Mouse (Mus musculus) heart, adult 2 months (tissue): ENCODE results near the gene Hhex. TPM values are rescaled to one million over a fixed set of nuclear protein-coding genes. Genes with fewer than 3 reads are reported as not detected.

Experiments
- DNase-seq, 2 experiments: peaks; one replicate each; pipeline ENCODE4 v3.0.0; 2021
- H3K27ac ChIP-seq: fragments of 200-600 bp; 2 replicates; pipeline ENCODE4 v1.8.1; 2022
- H3K27me3 ChIP-seq: fragments of 200-500 bp; 2 replicates; pipeline ENCODE4 v1.6.1; 2012; ENCODE audit warnings: mild to moderate bottlenecking, low read length, inconsistent platforms, mixed read lengths; ENCODE audit not compliant: control insufficient read depth, insufficient read depth
- H3K36me3 ChIP-seq: fragments of 200-500 bp; 2 replicates; pipeline ENCODE4 v1.6.1; 2012; ENCODE audit warnings: low read length, inconsistent platforms; ENCODE audit not compliant: control insufficient read depth, insufficient read depth
- H3K4me1 ChIP-seq: fragments of 200-500 bp; 2 replicates; pipeline ENCODE4 v1.6.1; 2011; ENCODE audit warnings: low read length; ENCODE audit not compliant: control insufficient read depth, insufficient read depth
- H3K4me3 ChIP-seq: fragments of 200-600 bp; 2 replicates; pipeline ENCODE4 v1.8.1; 2022
- H3K79me2 ChIP-seq: fragments of 200-500 bp; replicated peaks from 2 replicates; pipeline ENCODE4 v1.6.1; 2012; ENCODE audit warnings: mild to moderate bottlenecking, inconsistent platforms, low read length, moderate library complexity, mixed read lengths; ENCODE audit not compliant: control insufficient read depth, insufficient read depth
- H3K9ac ChIP-seq: fragments of 200-500 bp; 2 replicates; pipeline ENCODE4 v1.6.1; 2012; ENCODE audit warnings: low read depth, mild to moderate bottlenecking, control low read depth, inconsistent platforms, low read length, mixed read lengths
- CTCF ChIP-seq: fragments of 200-600 bp; IDR thresholded peaks from 2 replicates; pipeline ENCODE4 v1.8.1; 2022; ENCODE audit warnings: antibody characterized with exemption, mild to moderate bottlenecking, moderate library complexity
- EP300 ChIP-seq: fragments of 200-500 bp; IDR thresholded peaks from 2 replicates; pipeline ENCODE4 v1.6.1; 2011; ENCODE audit warnings: low read depth, low read length, control low read depth; ENCODE audit not compliant: insufficient read depth
- POLR2A ChIP-seq: fragments of 200-500 bp; IDR thresholded peaks from 2 replicates; pipeline ENCODE4 v1.6.1; 2011; ENCODE audit warnings: mild to moderate bottlenecking, low read depth, low read length, control low read depth; ENCODE audit not compliant: insufficient read depth
- WGBS: fragments of 180-500 bp; shearing (Covaris S2); methylation state at CpG from one replicate; pipeline ENCODE4 v1.1.7; 2018; 5-methylcytosine and 5-hydroxymethylcytosine counted together
- intact Hi-C: fragments of 180-260 bp; cut with DNase I; formaldehyde crosslinking; loops from one replicate; pipeline ENCODE4 v1.15.1; 2025
- polyA plus RNA-seq: library from polyadenylated mRNA; depleted of rRNA; stranded (reverse); fragments of >200 nt; gene quantifications from 2 replicates; pipeline ENCODE4 v1.2.3, GENCODE M21; 2012
- total RNA-seq, 2 experiments: library from RNA; stranded (reverse); gene quantifications; 2 replicates each; pipeline ENCODE4 v1.2.3; 2021

Gene Hhex
- total and polyA plus RNA-seq, 3 experiments, result 2.2 to 4.2 (median 2.3) TPM

DNA sequence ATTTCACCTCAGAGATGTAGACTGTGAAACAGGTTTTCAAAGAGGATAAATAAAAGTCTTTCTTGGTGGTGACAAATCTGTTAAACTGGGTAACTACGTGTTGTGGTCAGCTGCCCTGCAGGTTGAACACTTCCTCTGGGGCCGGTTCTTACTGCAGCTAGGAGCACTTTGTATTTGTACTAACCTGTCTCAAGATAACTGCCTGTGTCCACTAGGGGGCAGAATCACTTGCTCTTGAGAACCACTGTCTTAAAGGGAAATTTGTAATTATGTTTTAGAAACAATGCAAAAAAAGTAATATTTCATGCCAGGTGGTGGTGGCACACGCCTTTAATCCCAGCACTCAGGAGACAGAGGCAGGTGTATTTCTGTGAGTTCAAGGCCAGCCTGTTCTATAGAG lies 15.0 kb upstream of the Hhex start:
- no peaks in the 10 kb centered on the region for H3K27me3 ChIP-seq
- no peak overlapping the region for H3K27ac ChIP-seq
- H3K36me3 ChIP-seq, result no peaks in the 10 kb centered on the region
- 27% methylated on average over 3 of the region's 3 CpGs for WGBS
- TF ChIP-seq EP300 (no peak), CTCF (peak; percentile 91), POLR2A (no peak)
- intact Hi-C loops, result loop anchor here (1.0 kb wide), 1 partner anchor 90 kb away; no protein-coding TSS in a partner anchor
- no peak overlapping the region for H3K4me3 ChIP-seq
- no peaks in the 10 kb centered on the region for H3K79me2 ChIP-seq
- H3K9ac ChIP-seq, result no peak overlapping the region
- DNase-seq, result peak; percentile 24 to 32
- no peaks in the 10 kb centered on the region for H3K4me1 ChIP-seq

DNA sequence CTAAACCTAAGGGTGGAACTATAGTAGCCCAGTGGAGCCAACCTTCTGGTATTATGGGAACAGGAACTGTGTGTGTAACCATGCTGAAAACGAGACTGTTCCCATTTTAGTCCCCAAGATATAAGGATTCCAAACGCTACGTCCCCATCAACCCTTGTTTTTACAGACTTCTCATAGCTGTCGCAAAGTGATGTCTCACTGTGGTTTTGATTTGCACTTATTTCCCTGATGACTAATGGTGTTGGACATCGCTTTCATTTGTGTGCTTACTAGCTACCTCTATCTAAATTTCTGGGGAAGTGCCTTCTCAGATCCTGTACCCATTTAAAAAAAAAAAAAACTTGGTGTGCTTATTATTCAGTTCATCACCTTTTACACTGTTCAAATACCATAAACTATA lies 6.0 kb upstream of the Hhex start:
- intact Hi-C loops, result no loop called here
- H3K4me3 ChIP-seq, result no peak overlapping the region
- WGBS, result 74% methylated on average over 5 of the region's 5 CpGs
- no peak overlapping the region for H3K27ac ChIP-seq
- no peaks in the 10 kb centered on the region for H3K4me1 ChIP-seq
- H3K79me2 ChIP-seq, result no peaks in the 10 kb centered on the region
- no peak overlapping the region for H3K9ac ChIP-seq
- no peak for DNase-seq
- H3K36me3 ChIP-seq, result no peaks in the 10 kb centered on the region
- TF ChIP-seq EP300 (no peak), CTCF (no peak), POLR2A (no peak)
- no peaks in the 10 kb centered on the region; the same call in 1 of the 2 replicates for H3K27me3 ChIP-seq

DNA sequence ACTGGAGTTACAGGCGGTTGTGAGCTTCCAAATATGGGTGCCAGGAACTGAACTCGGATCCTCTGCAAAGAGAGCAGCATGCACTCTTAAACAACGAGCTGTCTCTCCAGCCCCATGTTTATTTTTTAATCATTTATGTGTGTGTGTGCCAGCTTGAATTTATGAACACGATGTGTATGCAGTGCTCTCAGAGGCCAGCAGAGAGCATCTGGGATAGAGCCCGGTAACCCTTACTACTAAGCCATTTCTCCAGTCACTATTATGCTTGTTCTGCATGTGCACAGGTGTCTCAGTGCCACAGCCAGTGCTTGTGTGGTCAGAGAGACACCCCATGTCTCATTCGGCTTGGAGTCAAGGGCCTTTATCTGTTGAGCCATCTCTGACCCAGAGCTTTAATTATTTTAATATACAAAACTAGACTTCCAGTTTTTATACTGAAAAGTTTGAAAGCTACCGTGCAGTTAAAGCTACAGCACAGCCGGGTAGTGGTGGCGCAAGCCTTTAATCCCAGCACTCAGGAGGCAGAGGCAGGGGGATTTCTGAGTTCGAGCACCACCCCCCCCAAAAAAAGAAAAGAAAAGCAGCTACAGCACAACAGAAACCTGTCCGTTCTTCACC lies 3.4 kb upstream of the Hhex start:
- Histone ChIP-seq H3K27ac (no peak overlapping the region), H3K4me3 (no peak overlapping the region), H3K9ac (no peak overlapping the region), H3K4me1 (no peaks in the 10 kb centered on the region), H3K36me3 (no peaks in the 10 kb centered on the region), H3K79me2 (no peaks in the 10 kb centered on the region), H3K27me3 (peaks cover 8% of the 10 kb centered on the region)
- intact Hi-C loops, result no loop called here
- TF ChIP-seq CTCF (0 out of 2 replicates have a peak, but pooled peaks have one; percentile 2), POLR2A (no peak), EP300 (no peak)
- 94% methylated on average over 11 of the region's 11 CpGs for WGBS
- no peak for DNase-seq

DNA sequence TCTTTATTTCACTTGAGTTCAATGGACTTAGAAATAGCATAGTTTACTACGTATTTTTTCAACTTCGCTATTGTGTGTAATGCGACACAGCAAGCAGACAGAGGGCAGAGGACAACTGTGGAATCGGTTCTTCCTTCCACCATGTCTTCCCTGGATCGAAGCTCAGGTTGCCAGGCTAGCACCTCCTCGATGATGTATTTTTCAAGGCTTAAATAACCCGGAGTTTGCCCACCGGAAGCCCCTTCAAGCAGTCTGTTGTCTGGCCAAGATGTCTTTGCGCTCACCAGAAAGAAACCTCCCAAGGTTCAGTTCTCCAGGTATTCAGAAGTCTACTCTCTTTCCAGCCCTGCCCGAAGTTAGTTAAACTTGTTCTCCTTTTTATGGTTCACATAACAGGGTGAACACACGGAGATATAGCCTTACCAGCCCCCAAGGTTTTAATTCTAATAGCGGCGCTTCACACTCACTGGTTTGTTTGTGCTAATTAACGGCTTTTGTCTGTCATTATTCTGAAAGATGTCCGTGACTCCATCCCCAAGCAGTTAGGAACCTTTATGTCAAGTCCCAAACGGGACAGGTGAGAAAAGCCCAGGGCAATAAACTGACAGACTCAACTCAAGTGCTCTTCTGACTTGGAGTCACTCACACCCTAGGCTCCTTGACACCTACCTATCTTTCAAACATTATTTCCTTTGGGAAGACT lies 1.6 kb upstream of the Hhex start:
- TF ChIP-seq EP300, result no peak
- no peak for TF ChIP-seq CTCF
- no peak for TF ChIP-seq POLR2A
- no peaks in the 10 kb centered on the region for H3K36me3 ChIP-seq
- DNase-seq, result no peak
- intact Hi-C loops, result no loop called here
- H3K27me3 ChIP-seq, result peaks cover 8% of the 10 kb centered on the region
- no peak overlapping the region for H3K9ac ChIP-seq
- 55% methylated on average over 16 of the region's 16 CpGs for WGBS
- no peaks in the 10 kb centered on the region; the same call in 1 of the 2 replicates for H3K4me1 ChIP-seq
- no peak overlapping the region for H3K27ac ChIP-seq
- H3K4me3 ChIP-seq, result no peak overlapping the region
- no peaks in the 10 kb centered on the region for H3K79me2 ChIP-seq

DNA sequence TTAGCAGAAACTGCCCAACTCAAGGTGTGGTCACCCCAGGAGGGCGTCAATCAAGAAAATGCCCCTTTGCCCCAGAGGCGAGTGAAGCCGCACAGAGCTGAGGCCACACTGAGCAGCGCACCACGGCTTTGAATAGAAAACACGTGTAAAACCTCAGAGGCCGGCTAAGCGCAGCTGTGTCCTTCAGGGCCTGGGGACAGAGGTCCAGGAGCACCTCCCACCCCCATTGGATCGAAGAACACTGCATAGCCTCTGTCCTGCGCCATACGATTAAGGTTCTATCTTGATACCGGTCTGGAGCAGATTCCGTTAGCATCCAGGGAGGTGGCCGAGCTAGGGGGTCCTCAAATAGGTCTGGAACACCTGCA lies 731 bp upstream of the Hhex start:
- Histone ChIP-seq H3K27me3 (peaks cover 8% of the 10 kb centered on the region), H3K4me3 (peak overlapping the region; percentile 45), H3K79me2 (no peaks in the 10 kb centered on the region), H3K4me1 (no peaks in the 10 kb centered on the region; the same call in 1 of the 2 replicates), H3K9ac (peak overlapping the region; percentile 70), H3K27ac (no peak overlapping the region), H3K36me3 (no peaks in the 10 kb centered on the region)
- 13% methylated on average over 14 of the region's 14 CpGs for WGBS
- TF ChIP-seq CTCF (no peak), POLR2A (no peak), EP300 (no peak)
- DNase-seq, result no peak
- intact Hi-C loops, result no loop called here
